Mouse (Mus musculus) bone marrow macrophage, adult 2 months (primary cell): ENCODE measurements around the gene Myo19. TPM values are rescaled to one million over a fixed set of nuclear protein-coding genes. Genes with fewer than 3 reads are reported as not detected.

ENCODE experiments used
- H3K27ac ChIP-seq: 2 replicates; pipeline ENCODE4 v1.5.1; 2012; ENCODE audit warnings: low read depth, low read length; ENCODE audit not compliant: insufficient read depth
- H3K4me1 ChIP-seq: 2 replicates; pipeline ENCODE4 v1.6.1; 2012; ENCODE audit warnings: low read length; ENCODE audit not compliant: control insufficient read depth, insufficient read depth
- H3K4me3 ChIP-seq: 2 replicates; pipeline ENCODE4 v1.5.1; 2012; ENCODE audit warnings: mild to moderate bottlenecking, low read length, moderate library complexity; ENCODE audit not compliant: insufficient read depth
- CTCF ChIP-seq: IDR thresholded peaks from 2 replicates; pipeline ENCODE4 v1.5.1; 2012; ENCODE audit warnings: low read depth, mild to moderate bottlenecking, low read length, moderate library complexity
- POLR2A ChIP-seq: IDR thresholded peaks from 2 replicates; pipeline ENCODE4 v1.6.1; 2012; ENCODE audit warnings: mild to moderate bottlenecking, low read depth, low read length, borderline replicate concordance
- polyA plus RNA-seq: library from polyadenylated mRNA; stranded (reverse); fragments of >200 nt; gene quantifications from 2 replicates; pipeline ENCODE4 v1.2.4, GENCODE M21; 2012; ENCODE audit not compliant: missing spikeins, insufficient read depth, insufficient read length

Gene Myo19
- polyA plus RNA-seq, 1 experiment = 2.3 TPM

GRCm38 (mm10) chr11:84910411-84910810 lies 30.5 kb downstream of the Myo19 start:
- Histone ChIP-seq H3K4me1 (no peaks in the 10 kb centered on the region), H3K27ac (no peak overlapping the region), H3K4me3 (no peak overlapping the region)
- TF ChIP-seq CTCF = no peak
- no peak for TF ChIP-seq POLR2A

- no peak overlapping the region for H3K4me3 ChIP-seq
Observed at GRCm38 (mm10) chr11:84914673-84915072, 34.7 kb downstream of the Myo19 start.

GRCm38 (mm10) chr11:84916053-84916702 lies 36.2 kb downstream of the Myo19 start, which contains the start of gene Znhit3:
Znhit3 (minus strand) TSS chr11:84916366.
- Histone ChIP-seq H3K4me1 (no peaks in the 10 kb centered on the region), H3K27ac (no peak within 1 kb of the TSS), H3K4me3 (peak within 1 kb of the TSS; percentile 90)
- TF ChIP-seq CTCF (no peak), POLR2A (no peak)

More at GRCm38 (mm10) chr11:84914673-84915072, 34.7 kb downstream of the Myo19 start:
- TF ChIP-seq POLR2A (no peak), CTCF (no peak)
- Histone ChIP-seq H3K27ac (no peak overlapping the region), H3K4me1 (no peaks in the 10 kb centered on the region)

GRCm38 (mm10) chr11:84916703-84917300 lies 36.9 kb downstream of the Myo19 start:
- no peak overlapping the region for H3K27ac ChIP-seq
- no peaks in the 10 kb centered on the region for H3K4me1 ChIP-seq
- peak overlapping the region; percentile 90; the same call in 1 of the 2 replicates for H3K4me3 ChIP-seq
- TF ChIP-seq POLR2A (no peak), CTCF (no peak)

- H3K4me3 ChIP-seq = no peak overlapping the region
Observed at GRCm38 (mm10) chr11:84918425-84918824, 38.5 kb downstream of the Myo19 start.

GRCm38 (mm10) chr11:84919276-84919675 lies 39.3 kb downstream of the Myo19 start:
- TF ChIP-seq POLR2A (no peak), CTCF (peak; percentile 21; the same call in 1 of the 2 replicates)
- Histone ChIP-seq H3K27ac (no peak overlapping the region), H3K4me1 (no peaks in the 10 kb centered on the region), H3K4me3 (no peak overlapping the region)

More at GRCm38 (mm10) chr11:84918425-84918824, 38.5 kb downstream of the Myo19 start:
- Histone ChIP-seq H3K4me1 (no peaks in the 10 kb centered on the region), H3K27ac (no peak overlapping the region)
- TF ChIP-seq POLR2A = no peak
- TF ChIP-seq CTCF = peak; percentile 97

GRCm38 (mm10) chr11:84919951-84920350 lies 40.0 kb downstream of the Myo19 start:
- TF ChIP-seq CTCF (no peak), POLR2A (no peak)
- no peaks in the 10 kb centered on the region for H3K4me1 ChIP-seq
- no peak overlapping the region for H3K4me3 ChIP-seq
- no peak overlapping the region for H3K27ac ChIP-seq

GRCm38 (mm10) chr11:84920981-84921380 lies 41.0 kb downstream of the Myo19 start:
- TF ChIP-seq CTCF = no peak
- TF ChIP-seq POLR2A = no peak
- H3K27ac ChIP-seq = no peak overlapping the region

GRCm38 (mm10) chr11:84932261-84932660 lies 52.3 kb downstream of the Myo19 start:
- H3K4me3 ChIP-seq = no peak overlapping the region
- no peak for TF ChIP-seq CTCF
- no peak for TF ChIP-seq POLR2A
- no peaks in the 10 kb centered on the region for H3K4me1 ChIP-seq
- H3K27ac ChIP-seq = no peak overlapping the region

More at GRCm38 (mm10) chr11:84920981-84921380, 41.0 kb downstream of the Myo19 start:
- Histone ChIP-seq H3K4me1 (no peaks in the 10 kb centered on the region), H3K4me3 (no peak overlapping the region)

- no peak overlapping the region for H3K27ac ChIP-seq
- TF ChIP-seq POLR2A (no peak), CTCF (no peak)
- no peak overlapping the region for H3K4me3 ChIP-seq
- no peaks in the 10 kb centered on the region for H3K4me1 ChIP-seq
Observed at GRCm38 (mm10) chr11:84939508-84940053, 59.6 kb downstream of the Myo19 start.
